Mouse (Mus musculus): ENCODE results near the gene Ankrd22. TPM values are rescaled to one million over a fixed set of nuclear protein-coding genes. Genes with fewer than 3 reads are reported as not detected.

Gene Ankrd22
- polyA plus RNA-seq, 1 experiment = 0.36 TPM

GRCm38 (mm10) chr19:34182490-34182889 is 16.6 kb upstream of the Ankrd22 start:
- no peaks in the 10 kb centered on the region for H3K4me1 ChIP-seq (ENCODE audit: control insufficient read depth, insufficient read depth, insufficient read length)
- DNase-seq (ENCODE audit: low read depth in 1 of 2, low spot score in 2 of 2) = no peak
- no peaks in the 10 kb centered on the region for H3K36me3 ChIP-seq (ENCODE audit: control insufficient read depth, insufficient read depth, low read length)
- TF ChIP-seq POLR2A (IDR thresholded peaks at IDR 0.05; ENCODE audit: low read depth, low read length) (no peak), CTCF (IDR thresholded peaks at IDR 0.05; ENCODE audit: extremely low read depth, insufficient read depth, insufficient read length, insufficient replicate concordance) (no peak)
- no peak overlapping the region for H3K4me3 ChIP-seq (ENCODE audit: extremely low read depth, insufficient read depth, insufficient read length)
- H3K27me3 ChIP-seq (ENCODE audit: control insufficient read depth, insufficient read depth, low read length) = no peaks in the 10 kb centered on the region
- WGBS = 82% methylated on average over 5 of the region's 5 CpGs
- no peak overlapping the region for H3K27ac ChIP-seq (ENCODE audit: insufficient read depth, low read length)

DNA sequence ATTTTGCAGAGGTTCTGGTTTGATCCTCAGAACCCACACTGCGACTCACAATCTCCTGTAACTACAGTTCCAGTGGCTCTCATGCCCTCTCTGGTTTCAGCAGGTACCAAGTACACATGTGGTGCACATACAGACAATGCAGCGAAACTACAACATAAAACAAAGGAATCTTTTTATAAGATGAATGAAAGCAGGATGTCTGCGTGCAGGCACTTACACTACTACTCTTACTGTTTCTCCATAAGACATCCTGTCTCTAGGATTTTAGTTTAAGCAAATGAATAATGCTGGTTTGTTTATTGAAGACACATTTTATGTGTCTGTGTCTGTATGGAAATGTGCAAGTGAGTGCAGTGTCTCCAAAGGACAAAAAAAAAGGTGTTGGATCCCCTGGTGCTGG is 15.4 kb upstream of the Ankrd22 start:
- no peak for DNase-seq (ENCODE audit: low read depth in 1 of 2, low spot score in 2 of 2)
- Histone ChIP-seq H3K36me3 (ENCODE audit: control insufficient read depth, insufficient read depth, low read length) (no peaks in the 10 kb centered on the region), H3K4me3 (ENCODE audit: extremely low read depth, insufficient read depth, insufficient read length) (no peak overlapping the region), H3K27ac (ENCODE audit: insufficient read depth, low read length) (no peak overlapping the region), H3K27me3 (ENCODE audit: control insufficient read depth, insufficient read depth, low read length) (no peaks in the 10 kb centered on the region), H3K4me1 (ENCODE audit: control insufficient read depth, insufficient read depth, insufficient read length) (no peaks in the 10 kb centered on the region)
- 82% methylated on average over 3 of the region's 3 CpGs for WGBS
- no peak for TF ChIP-seq CTCF (IDR thresholded peaks at IDR 0.05; ENCODE audit: extremely low read depth, insufficient read depth, insufficient read length, insufficient replicate concordance)

GRCm38 (mm10) chr19:34180316-34180715 is 14.5 kb upstream of the Ankrd22 start:
- Histone ChIP-seq H3K27ac (ENCODE audit: insufficient read depth, low read length) (no peak overlapping the region), H3K36me3 (ENCODE audit: control insufficient read depth, insufficient read depth, low read length) (no peaks in the 10 kb centered on the region), H3K27me3 (ENCODE audit: control insufficient read depth, insufficient read depth, low read length) (no peaks in the 10 kb centered on the region), H3K4me1 (ENCODE audit: control insufficient read depth, insufficient read depth, insufficient read length) (no peaks in the 10 kb centered on the region), H3K4me3 (ENCODE audit: extremely low read depth, insufficient read depth, insufficient read length) (no peak overlapping the region)
- DNase-seq (ENCODE audit: low read depth in 1 of 2, low spot score in 2 of 2) = no peak
- 49% methylated on average over 2 of the region's 2 CpGs for WGBS
- TF ChIP-seq POLR2A (IDR thresholded peaks at IDR 0.05; ENCODE audit: low read depth, low read length) = no peak
- TF ChIP-seq CTCF (IDR thresholded peaks at IDR 0.05; ENCODE audit: extremely low read depth, insufficient read depth, insufficient read length, insufficient replicate concordance) = no peak

DNA sequence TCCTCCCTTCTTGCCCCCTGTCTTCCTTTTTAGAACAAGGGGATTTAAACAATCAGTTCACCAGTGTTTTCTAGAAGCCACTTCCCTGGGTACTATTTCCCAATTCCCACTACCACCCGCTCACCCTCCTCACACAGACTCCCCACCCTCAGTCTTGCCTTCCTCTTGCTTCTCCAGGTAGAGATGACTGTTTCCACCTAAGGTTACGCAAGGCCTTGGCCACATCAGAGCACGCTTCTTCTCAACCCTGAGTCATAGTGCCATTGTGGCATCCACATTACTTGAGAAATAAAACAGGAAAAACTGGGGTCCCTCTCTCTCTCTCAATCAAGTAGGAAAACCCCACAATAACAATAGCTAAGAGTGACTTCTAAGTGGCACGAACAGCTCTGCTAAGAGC is 13.3 kb upstream of the Ankrd22 start:
- no peak for DNase-seq (ENCODE audit: low read depth in 1 of 2, low spot score in 2 of 2)
- Histone ChIP-seq H3K36me3 (ENCODE audit: control insufficient read depth, insufficient read depth, low read length) (no peaks in the 10 kb centered on the region), H3K27ac (ENCODE audit: insufficient read depth, low read length) (no peak overlapping the region), H3K27me3 (ENCODE audit: control insufficient read depth, insufficient read depth, low read length) (no peaks in the 10 kb centered on the region), H3K4me3 (ENCODE audit: extremely low read depth, insufficient read depth, insufficient read length) (no peak overlapping the region), H3K4me1 (ENCODE audit: control insufficient read depth, insufficient read depth, insufficient read length) (no peaks in the 10 kb centered on the region)
- TF ChIP-seq CTCF (IDR thresholded peaks at IDR 0.05; ENCODE audit: extremely low read depth, insufficient read depth, insufficient read length, insufficient replicate concordance) (no peak), POLR2A (IDR thresholded peaks at IDR 0.05; ENCODE audit: low read depth, low read length) (no peak)
- 88% methylated on average over 4 of the region's 4 CpGs for WGBS

- Histone ChIP-seq H3K27ac (ENCODE audit: insufficient read depth, low read length) (no peak overlapping the region), H3K4me1 (ENCODE audit: control insufficient read depth, insufficient read depth, insufficient read length) (no peaks in the 10 kb centered on the region; the same call in 1 of the 2 replicates), H3K4me3 (ENCODE audit: extremely low read depth, insufficient read depth, insufficient read length) (no peak overlapping the region), H3K27me3 (ENCODE audit: control insufficient read depth, insufficient read depth, low read length) (no peaks in the 10 kb centered on the region), H3K36me3 (ENCODE audit: control insufficient read depth, insufficient read depth, low read length) (no peaks in the 10 kb centered on the region)
- 66% methylated on average over 3 of the region's 3 CpGs for WGBS
- DNase-seq (ENCODE audit: low read depth in 1 of 2, low spot score in 2 of 2) = no peak
- no peak for TF ChIP-seq CTCF (IDR thresholded peaks at IDR 0.05; ENCODE audit: extremely low read depth, insufficient read depth, insufficient read length, insufficient replicate concordance)
- TF ChIP-seq POLR2A (IDR thresholded peaks at IDR 0.05; ENCODE audit: low read depth, low read length) = no peak
These were observed 8.2 kb upstream of the Ankrd22 start for GRCm38 (mm10) chr19:34174004-34174403.

- H3K4me3 ChIP-seq (ENCODE audit: extremely low read depth, insufficient read depth, insufficient read length) = no peak overlapping the region
- no peak for DNase-seq (ENCODE audit: low read depth in 1 of 2, low spot score in 2 of 2)
- H3K27ac ChIP-seq (ENCODE audit: insufficient read depth, low read length) = no peak overlapping the region
- H3K4me1 ChIP-seq (ENCODE audit: control insufficient read depth, insufficient read depth, insufficient read length) = peaks cover 6% of the 10 kb centered on the region; the same call in 1 of the 2 replicates
- 53% methylated on average over 3 of the region's 3 CpGs for WGBS
- TF ChIP-seq POLR2A (IDR thresholded peaks at IDR 0.05; ENCODE audit: low read depth, low read length) = no peak
- no peak for TF ChIP-seq CTCF (IDR thresholded peaks at IDR 0.05; ENCODE audit: extremely low read depth, insufficient read depth, insufficient read length, insufficient replicate concordance)
- H3K36me3 ChIP-seq (ENCODE audit: control insufficient read depth, insufficient read depth, low read length) = no peaks in the 10 kb centered on the region
- H3K27me3 ChIP-seq (ENCODE audit: control insufficient read depth, insufficient read depth, low read length) = no peaks in the 10 kb centered on the region
These were observed 5.3 kb upstream of the Ankrd22 start for GRCm38 (mm10) chr19:34171167-34171566.

GRCm38 (mm10) chr19:34169121-34169520 is 3.3 kb upstream of the Ankrd22 start:
- no peaks in the 10 kb centered on the region for H3K36me3 ChIP-seq (ENCODE audit: control insufficient read depth, insufficient read depth, low read length)
- H3K27ac ChIP-seq (ENCODE audit: insufficient read depth, low read length) = no peak overlapping the region
- H3K4me3 ChIP-seq (ENCODE audit: extremely low read depth, insufficient read depth, insufficient read length) = no peak overlapping the region
- TF ChIP-seq POLR2A (IDR thresholded peaks at IDR 0.05; ENCODE audit: low read depth, low read length) (no peak), CTCF (IDR thresholded peaks at IDR 0.05; ENCODE audit: extremely low read depth, insufficient read depth, insufficient read length, insufficient replicate concordance) (no peak)
- H3K4me1 ChIP-seq (ENCODE audit: control insufficient read depth, insufficient read depth, insufficient read length) = peaks cover 6% of the 10 kb centered on the region; the same call in 1 of the 2 replicates
- no peaks in the 10 kb centered on the region for H3K27me3 ChIP-seq (ENCODE audit: control insufficient read depth, insufficient read depth, low read length)
- DNase-seq (ENCODE audit: low read depth in 1 of 2, low spot score in 2 of 2) = no peak

All from spleen, adult 2 months (tissue).